24 mouse cellular contexts compared by ENCODE assay signal in genomic region chr4:32535626-32536025, GRCm38 (mm10).
"Had no signal": no experiment of that assay in that cellular context is flagged by ENCODE, and none has a peak within 500 bp of the region (broad histone marks: within the 10 kb centered on the region; RNA-seq: fewer than 3 reads in every experiment).

No protein-coding gene starts in this region.

- H3K4me3 ChIP-seq: gastrocnemius, adult 2 months; heart, adult 2 months; heart, embryonic 12.5 days; hindbrain, embryonic 10.5 days; hindbrain, embryonic 12.5 days; layer of hippocampus, adult 2 months; left cerebral cortex, adult 2 months; limb, embryonic 13.5 days; limb, embryonic 15.5 days; liver, embryonic 12.5 days had no signal

- H3K27ac ChIP-seq: heart, adult 2 months; hindbrain, embryonic 14.5 days; layer of hippocampus, adult 2 months; left cerebral cortex, adult 2 months; limb, embryonic 13.5 days; limb, embryonic 15.5 days; liver, embryonic 12.5 days; liver, embryonic 14.5 days had no signal

- H3K9me3 ChIP-seq: heart, embryonic 12.5 days; hindbrain, embryonic 10.5 days; hindbrain, embryonic 12.5 days; limb, embryonic 13.5 days; limb, embryonic 15.5 days; liver, embryonic 12.5 days had no signal

- H3K9ac ChIP-seq: heart, embryonic 12.5 days; hindbrain, embryonic 12.5 days; limb, embryonic 15.5 days; liver, embryonic 12.5 days; liver, embryonic 14.5 days had no signal

- ATAC-seq: hindbrain, embryonic 16.5 days; inflammation-experienced regulatory T-cells, adult 6 months; intestine, postnatal 0 days; liver, embryonic 12.5 days had no signal

- H3K36me3 ChIP-seq: heart, embryonic 12.5 days; hindbrain, embryonic 10.5 days; hindbrain, embryonic 12.5 days; limb, embryonic 13.5 days; limb, embryonic 15.5 days; liver, embryonic 12.5 days had no signal

- H3K27me3 ChIP-seq: heart, embryonic 12.5 days; hindbrain, embryonic 12.5 days; limb, embryonic 13.5 days; limb, embryonic 15.5 days; liver, embryonic 12.5 days had no signal

- H3K4me2 ChIP-seq: heart, embryonic 12.5 days; hindbrain, embryonic 12.5 days; hindbrain, embryonic 14.5 days; limb, embryonic 13.5 days; limb, embryonic 15.5 days; liver, embryonic 12.5 days had no signal

- DNase-seq: gastrocnemius, adult 2 months; gastrocnemius, postnatal 10 days; gastrocnemius, postnatal 25 days; heart, adult 2 months; heart, postnatal 10 days; heart, postnatal 4 days; kidney, adult 18-20 months; kidney, adult 8-10 months; kidney, postnatal 10 days; kidney, postnatal 25 days; kidney, postnatal 4 days had no signal
